In genomic region chr17:14227601-14228000, GRCm38 (mm10) we compare ENCODE assay signal across 31 mouse cellular contexts. TPM values are rescaled to one million over a fixed set of nuclear protein-coding genes. Genes with fewer than 3 reads are reported as not detected.
DNase-seq lines count a peak whose midpoint lies in the region; ATAC-seq and TF ChIP-seq lines count a peak whose summit lies in the region.
"Had no signal": no experiment of that assay in that cellular context is flagged by ENCODE, and none has a peak within 500 bp of the region (broad histone marks: within the 10 kb centered on the region; RNA-seq: fewer than 3 reads in every experiment).

No protein-coding gene starts in this region.

- no peaks in the 10 kb centered on the region for H3K36me3 ChIP-seq in heart, embryonic 11.5 days (ENCODE audit: control insufficient read depth, insufficient read depth, low read length)
- no peaks in the 10 kb centered on the region for H3K36me3 ChIP-seq in midbrain, embryonic 11.5 days (ENCODE audit: control insufficient read depth, insufficient read depth, low read length)
- H3K36me3 ChIP-seq in midbrain, embryonic 16.5 days (ENCODE audit: control insufficient read depth, insufficient read depth, low read length), result no peaks in the 10 kb centered on the region
- no peaks in the 10 kb centered on the region for H3K36me3 ChIP-seq in myocyte (ENCODE audit: control insufficient read depth, insufficient read depth)
- H3K36me3 ChIP-seq: embryonic facial prominence, embryonic 13.5 days; heart, embryonic 10.5 days; hindbrain, embryonic 15.5 days; liver, embryonic 12.5 days; midbrain, embryonic 13.5 days; neural tube, embryonic 12.5 days; stomach, embryonic 15.5 days had no signal

- no peaks in the 10 kb centered on the region for H3K4me1 ChIP-seq in heart, embryonic 11.5 days (ENCODE audit: control insufficient read depth, insufficient read depth, low read length)
- H3K4me1 ChIP-seq in midbrain, embryonic 11.5 days (ENCODE audit: control insufficient read depth, insufficient read depth, low read length), result no peaks in the 10 kb centered on the region
- no peaks in the 10 kb centered on the region for H3K4me1 ChIP-seq in midbrain, embryonic 16.5 days (ENCODE audit: control insufficient read depth, insufficient read depth, low read length)
- H3K4me1 ChIP-seq: liver, embryonic 12.5 days; megakaryocyte, embryonic 14.5 days; midbrain, embryonic 13.5 days had no signal

- no peak for TF ChIP-seq POLR2A in myocyte (IDR thresholded peaks at IDR 0.05; ENCODE audit: insufficient read length, low read depth)

- 0 out of 2 replicates have a peak, but pooled peaks have one; percentile 34 for ATAC-seq in heart, embryonic 11.5 days (replicated peaks; ENCODE audit: insufficient number of reproducible peaks, low FRiP score, low TSS enrichment)
- ATAC-seq in midbrain, embryonic 11.5 days (ENCODE audit: low FRiP score), result no peak
- no peak for ATAC-seq in midbrain, embryonic 16.5 days
- ATAC-seq: CD4-positive, CD25-positive, alpha-beta regulatory T cell, adult 4 months; inflammation-experienced regulatory T-cells, adult 6 months; liver, embryonic 12.5 days; liver, postnatal 0 days; midbrain, embryonic 13.5 days had no signal

- H3K27ac ChIP-seq in heart, embryonic 11.5 days (ENCODE audit: low read depth, low read length), result no peak overlapping the region
- H3K27ac ChIP-seq in midbrain, embryonic 11.5 days (ENCODE audit: low read depth, low read length), result no peak overlapping the region
- no peak overlapping the region for H3K27ac ChIP-seq in midbrain, embryonic 16.5 days (ENCODE audit: low read length)
- H3K27ac ChIP-seq: embryonic facial prominence, embryonic 13.5 days; heart, embryonic 10.5 days; hindbrain, embryonic 15.5 days; kidney, postnatal 0 days; liver, embryonic 12.5 days; midbrain, embryonic 13.5 days; neural tube, embryonic 12.5 days; stomach, embryonic 15.5 days had no signal

- 19% methylated on average over 6 of the region's 6 CpGs for WGBS in heart, embryonic 11.5 days (ENCODE audit: insufficient replicate concordance)
- 54% methylated on average over 6 of the region's 6 CpGs for WGBS in midbrain, embryonic 11.5 days
- 64% methylated on average over 6 of the region's 6 CpGs for WGBS in midbrain, embryonic 16.5 days

- H3K79me2 ChIP-seq in myocyte (ENCODE audit: control insufficient read depth, insufficient read depth), result no peaks in the 10 kb centered on the region

- no peak overlapping the region for H3K9ac ChIP-seq in heart, embryonic 11.5 days (ENCODE audit: low read depth, low read length)
- H3K9ac ChIP-seq in midbrain, embryonic 11.5 days (ENCODE audit: low read length), result no peak overlapping the region
- no peak overlapping the region for H3K9ac ChIP-seq in midbrain, embryonic 16.5 days (ENCODE audit: low read depth, low read length)
- H3K9ac ChIP-seq: embryonic facial prominence, embryonic 13.5 days; hindbrain, embryonic 15.5 days; liver, embryonic 12.5 days; liver, postnatal 0 days; midbrain, embryonic 13.5 days; neural tube, embryonic 12.5 days; stomach, embryonic 15.5 days had no signal

- no peak overlapping the region for H3K4me2 ChIP-seq in heart, embryonic 11.5 days
- no peak overlapping the region for H3K4me2 ChIP-seq in midbrain, embryonic 11.5 days
- H3K4me2 ChIP-seq in midbrain, embryonic 16.5 days (ENCODE audit: low read length), result no peak overlapping the region
- peak overlapping the region; percentile 33 for H3K4me2 ChIP-seq in myocyte (ENCODE audit: low read depth)
- H3K4me2 ChIP-seq: hindbrain, embryonic 15.5 days; liver, embryonic 12.5 days; midbrain, embryonic 13.5 days; neural tube, embryonic 12.5 days; stomach, embryonic 15.5 days had no signal

- no peak overlapping the region for H3K4me3 ChIP-seq in heart, embryonic 11.5 days (ENCODE audit: low read depth, low read length)
- no peak overlapping the region for H3K4me3 ChIP-seq in midbrain, embryonic 11.5 days (ENCODE audit: low read depth, low read length)
- no peak overlapping the region for H3K4me3 ChIP-seq in midbrain, embryonic 16.5 days (ENCODE audit: low read depth, low read length)
- no peak overlapping the region for H3K4me3 ChIP-seq in myocyte
- H3K4me3 ChIP-seq: embryonic facial prominence, embryonic 13.5 days; heart, embryonic 10.5 days; hindbrain, embryonic 15.5 days; liver, embryonic 12.5 days; megakaryocyte, embryonic 14.5 days; midbrain, embryonic 13.5 days; neural tube, embryonic 12.5 days; stomach, embryonic 15.5 days had no signal

- peaks cover 38% of the 10 kb centered on the region for H3K27me3 ChIP-seq in heart, embryonic 11.5 days (ENCODE audit: control insufficient read depth, insufficient read depth, low read length)
- no peaks in the 10 kb centered on the region for H3K27me3 ChIP-seq in midbrain, embryonic 11.5 days (ENCODE audit: control insufficient read depth, insufficient read depth, low read length)
- H3K27me3 ChIP-seq in midbrain, embryonic 16.5 days (ENCODE audit: control insufficient read depth, insufficient read depth, low read depth, low read length), result no peaks in the 10 kb centered on the region
- no peaks in the 10 kb centered on the region for H3K27me3 ChIP-seq in myocyte (ENCODE audit: control insufficient read depth, insufficient read depth, insufficient read length)
- H3K27me3 ChIP-seq: hindbrain, embryonic 15.5 days; midbrain, embryonic 13.5 days; neural tube, embryonic 12.5 days; stomach, embryonic 15.5 days had no signal

- no peaks in the 10 kb centered on the region for H3K9me3 ChIP-seq in heart, embryonic 11.5 days (replicated peaks; ENCODE audit: control insufficient read depth, low read length)
- no peaks in the 10 kb centered on the region for H3K9me3 ChIP-seq in midbrain, embryonic 11.5 days (ENCODE audit: control insufficient read depth, low read length)
- H3K9me3 ChIP-seq in midbrain, embryonic 16.5 days (replicated peaks; ENCODE audit: control insufficient read depth, low read length, poor library complexity, severe bottlenecking), result no peaks in the 10 kb centered on the region
- H3K9me3 ChIP-seq: embryonic facial prominence, embryonic 13.5 days; heart, embryonic 10.5 days; hindbrain, embryonic 15.5 days; liver, embryonic 12.5 days; megakaryocyte, embryonic 14.5 days; midbrain, embryonic 13.5 days; neural tube, embryonic 12.5 days; stomach, embryonic 15.5 days had no signal

- no peak for DNase-seq in heart, postnatal 36 days
- DNase-seq in midbrain, embryonic 11.5 days (ENCODE audit: low spot score, missing footprints), result peak; percentile 77
- peak; percentile 58 for DNase-seq in brain, adult 2 months (ENCODE audit: low read depth, low spot score)
- no peak for DNase-seq in urinary bladder, adult 18-20 months (ENCODE audit: low spot score in 2 of 2)
- DNase-seq: adrenal gland, postnatal 14 days; cerebellum, adult 11-12 months; cerebellum, adult 9-11 months; gastrocnemius, postnatal 25 days; heart, adult 11 months; heart, postnatal 4 days; kidney, postnatal 4 days; layer of hippocampus, postnatal 36 days; left cerebral cortex, postnatal 4 days; liver, postnatal 0 days; lung, postnatal 4 days; thymus, postnatal 4 days had no signal

- no peak overlapping the region for H3ac ChIP-seq in myocyte (ENCODE audit: control insufficient read depth, insufficient read length)

- intact Hi-C loops in heart, postnatal 36 days (cut with DNase I), result no loop called here

TF ChIP-seq in myocyte, 11 proteins besides CTCF, POLR2A, EP300 and RAD21:
- TF ChIP-seq MYOD1 (IDR thresholded peaks at IDR 0.05; ENCODE audit: control insufficient read depth in 1 of 3, insufficient read length in 2 of 3, low read depth in 2 of 3), result peak in 1 of 3 experiments; percentile 53
- TF ChIP-seq MYOG (IDR thresholded peaks at IDR 0.05; ENCODE audit: control insufficient read depth in 1 of 3, insufficient read depth in 1 of 3, insufficient read length in 2 of 3, low read depth in 2 of 3), result peak in 2 of 3 experiments; percentile 59 to 61
- no peak for TF ChIP-seq MAX (IDR thresholded peaks at IDR 0.05; ENCODE audit: low read depth)

RNA-seq across cellular contexts. Expression of gene Dact2, which starts 23.5 kb away (rescaled TPM):
- 1.8 and 2.7 TPM in 2 replicates for polyA plus RNA-seq in heart, embryonic 11.5 days (2014; fragmentation: Nextera tagmentation; extraction: Ambion mirVana)
- 1 to 10 TPM; 1.0 to 1.7 TPM for total RNA-seq in heart, postnatal 36 days (2021)
- polyA plus RNA-seq in midbrain, embryonic 11.5 days (2014; fragmentation: Nextera tagmentation; extraction: Ambion mirVana), result 0.18 and 0.32 TPM in 2 replicates
- 2.0 and 2.1 TPM in 2 replicates for polyA plus RNA-seq in midbrain, embryonic 16.5 days (2015; fragmentation: Nextera tagmentation; extraction: Ambion mirVana)
- polyA plus RNA-seq in myocyte (2012; fragmentation: generic; extraction: Trizol), result 0.95 TPM
- total RNA-seq: common myeloid progenitor, adult 5-6 weeks had no signal
- polyA plus RNA-seq: CD4-positive, CD25-positive, alpha-beta regulatory T cell, adult 4 months had no signal

RNA-seq across cellular contexts. Expression of gene Smoc2, which starts 51.7 kb away (rescaled TPM):
- polyA plus RNA-seq in heart, embryonic 11.5 days (2014; fragmentation: Nextera tagmentation; extraction: Ambion mirVana), result 22.7 and 25.7 TPM in 2 replicates
- total RNA-seq in heart, postnatal 36 days (2021), result 10 to 100 TPM; 46.5 to 54.3 TPM
- 7.0 and 11.1 TPM in 2 replicates for polyA plus RNA-seq in midbrain, embryonic 11.5 days (2014; fragmentation: Nextera tagmentation; extraction: Ambion mirVana)
- 2.5 and 3.0 TPM in 2 replicates for polyA plus RNA-seq in midbrain, embryonic 16.5 days (2015; fragmentation: Nextera tagmentation; extraction: Ambion mirVana)
- 12.6 TPM for polyA plus RNA-seq in myocyte (2012; fragmentation: generic; extraction: Trizol)
- total RNA-seq: common myeloid progenitor, adult 5-6 weeks had no signal
- polyA plus RNA-seq: CD4-positive, CD25-positive, alpha-beta regulatory T cell, adult 4 months had no signal

Comparison
In these comparisons a context has a peak if more than half of its experiments do, and no peak if none do; other contexts are left out.
1. DNase-seq: peak in midbrain, embryonic 11.5 days (single experiment) and brain, adult 2 months (single experiment); none in heart, postnatal 36 days (0 of 2) and urinary bladder, adult 18-20 months (0 of 2).